Mouse (Mus musculus) forebrain, embryonic 12.5 days (tissue): ENCODE results near the gene Crtc1. TPM values are rescaled to one million over a fixed set of nuclear protein-coding genes. Genes with fewer than 3 reads are reported as not detected.

Experiments
- ATAC-seq: fragments of 200-750 bp; cut with Nextera tagmentation; 2 replicates; pipeline ENCODE4 v1.8.0; 2017; ENCODE audit warnings: moderate TSS enrichment; ENCODE audit not compliant: low FRiP score
- H3K27ac ChIP-seq: fragments of 300-500 bp; sonication (generic); 2 replicates; pipeline ENCODE4 v1.5.1; 2016; ENCODE audit warnings: mild to moderate bottlenecking
- H3K27me3 ChIP-seq: fragments of 300-500 bp; sonication (generic); 2 replicates; pipeline ENCODE4 v1.6.1; 2016; ENCODE audit warnings: mild to moderate bottlenecking
- H3K36me3 ChIP-seq: fragments of 300-500 bp; sonication (generic); replicated peaks from 2 replicates; pipeline ENCODE4 v1.6.1; 2016; ENCODE audit warnings: mild to moderate bottlenecking
- H3K4me1 ChIP-seq: fragments of 300-500 bp; sonication (generic); 2 replicates; pipeline ENCODE4 v1.6.1; 2016
- H3K4me2 ChIP-seq: fragments of 300-500 bp; sonication (generic); 2 replicates; pipeline ENCODE4 v1.6.1; 2016; ENCODE audit warnings: mild to moderate bottlenecking, moderate library complexity
- H3K4me3 ChIP-seq: fragments of 300-500 bp; sonication (generic); replicated peaks from 2 replicates; pipeline ENCODE4 v1.5.1; 2016; ENCODE audit warnings: mild to moderate bottlenecking
- H3K9ac ChIP-seq: fragments of 300-500 bp; sonication (generic); 2 replicates; pipeline ENCODE4 v1.6.1; 2016; ENCODE audit warnings: mild to moderate bottlenecking
- H3K9me3 ChIP-seq: fragments of 300-500 bp; sonication (generic); 2 replicates; pipeline ENCODE4 v1.6.1; 2016
- WGBS: fragments of 180-500 bp; shearing (Covaris S2); methylation state at CpG from one replicate; pipeline ENCODE4 v1.1.7; 2016; 5-methylcytosine and 5-hydroxymethylcytosine counted together
- polyA plus RNA-seq: library from polyadenylated mRNA; unstranded; fragments of >200 nt; fragmentation: Nextera tagmentation; extraction: Ambion mirVana; gene quantifications from 2 replicates; pipeline ENCODE4 v1.2.1, GENCODE M21; 2016

Gene Crtc1
- polyA plus RNA-seq, 1 experiment from 2014 or later, result 18.3 TPM

DNA sequence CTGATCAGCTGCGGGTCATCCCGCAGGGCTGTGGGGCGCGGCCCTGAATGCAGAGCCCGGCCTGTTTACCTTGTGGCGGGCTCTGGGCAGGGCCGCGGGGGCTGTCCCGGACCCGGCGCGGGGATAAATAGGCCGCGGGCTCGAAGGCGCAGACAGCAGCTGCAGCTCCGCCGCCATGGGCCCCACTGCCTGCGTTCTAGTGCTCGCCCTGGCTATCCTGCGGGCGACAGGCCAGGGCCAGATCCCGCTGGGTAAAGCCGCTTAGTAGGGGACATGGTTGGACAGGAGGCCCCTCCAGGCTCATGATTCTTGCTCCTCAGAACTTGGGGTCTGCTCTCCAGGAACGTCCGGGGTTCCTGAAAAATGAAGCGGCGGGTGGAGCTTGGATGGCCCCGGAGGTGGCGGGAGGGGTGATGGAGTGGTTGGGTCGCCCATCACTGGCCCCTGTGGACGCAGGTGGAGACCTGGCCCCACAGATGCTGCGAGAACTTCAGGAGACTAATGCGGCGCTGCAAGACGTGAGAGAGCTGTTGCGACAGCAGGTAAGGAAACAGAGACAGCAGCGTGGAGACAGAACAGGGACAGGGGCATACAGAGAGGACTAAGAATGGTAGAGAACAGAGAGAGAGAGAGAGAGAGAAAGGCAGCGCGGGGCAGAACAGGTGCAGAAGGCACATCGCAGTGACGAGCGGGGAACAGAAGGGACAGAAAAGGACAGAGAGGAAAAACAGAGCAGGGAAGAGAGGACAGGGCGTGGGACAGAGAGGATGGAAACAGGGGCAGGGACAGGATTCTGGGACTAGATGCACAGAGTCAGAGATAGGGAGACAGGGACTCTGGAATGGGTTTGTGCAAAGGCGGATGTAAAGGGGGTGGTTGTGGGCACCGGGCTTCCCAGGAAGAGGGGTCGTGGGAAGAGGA is 65.7 kb downstream of the Crtc1 start, which contains the start of gene Comp:
Gene Comp (plus strand): TSS at position 162 of the 921 bp plus-strand sequence.
- H3K36me3 ChIP-seq, result no peaks in the 10 kb centered on the region
- 2% methylated on average over 47 of the region's 47 CpGs for WGBS
- peak within 1 kb of the TSS; percentile 43 for H3K9ac ChIP-seq
- 0 out of 2 replicates have a peak, but pooled peaks have one; percentile 4 for ATAC-seq
- H3K27me3 ChIP-seq, result peaks cover 88% of the 10 kb centered on the region
- H3K4me2 ChIP-seq, result peak within 1 kb of the TSS; percentile 50
- peaks cover 25% of the 10 kb centered on the region for H3K4me1 ChIP-seq
- H3K4me3 ChIP-seq, result peak within 1 kb of the TSS; percentile 37
- no peaks in the 10 kb centered on the region for H3K9me3 ChIP-seq
- no peak within 1 kb of the TSS for H3K27ac ChIP-seq

DNA sequence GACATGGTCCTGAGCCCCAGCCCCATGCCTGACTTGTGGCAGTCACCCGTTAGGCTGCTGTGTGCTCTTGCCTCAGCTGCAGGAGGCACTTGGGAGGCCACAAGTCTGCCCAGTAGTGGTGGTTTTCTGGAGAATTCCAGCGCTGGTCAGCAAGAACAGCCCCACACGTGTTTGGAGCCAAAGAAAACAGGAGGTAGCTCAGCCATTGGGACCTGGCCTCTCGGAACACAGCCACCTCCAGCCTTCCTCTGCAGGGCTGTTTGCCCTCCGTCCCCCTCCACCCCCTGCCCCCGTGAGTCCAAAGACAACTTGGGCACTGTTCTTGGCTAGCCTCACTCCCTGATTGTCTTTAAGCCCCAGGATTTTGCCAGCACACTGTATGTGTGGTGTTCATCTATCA is 67.4 kb downstream of the Crtc1 start:
- Histone ChIP-seq H3K9me3 (no peaks in the 10 kb centered on the region), H3K27me3 (peaks cover 71% of the 10 kb centered on the region), H3K9ac (no peak overlapping the region), H3K4me1 (peaks cover 25% of the 10 kb centered on the region), H3K27ac (no peak overlapping the region), H3K36me3 (no peaks in the 10 kb centered on the region), H3K4me2 (no peak overlapping the region), H3K4me3 (no peak overlapping the region)
- 31% methylated on average over 6 of the region's 6 CpGs for WGBS
- ATAC-seq, result no peak

DNA sequence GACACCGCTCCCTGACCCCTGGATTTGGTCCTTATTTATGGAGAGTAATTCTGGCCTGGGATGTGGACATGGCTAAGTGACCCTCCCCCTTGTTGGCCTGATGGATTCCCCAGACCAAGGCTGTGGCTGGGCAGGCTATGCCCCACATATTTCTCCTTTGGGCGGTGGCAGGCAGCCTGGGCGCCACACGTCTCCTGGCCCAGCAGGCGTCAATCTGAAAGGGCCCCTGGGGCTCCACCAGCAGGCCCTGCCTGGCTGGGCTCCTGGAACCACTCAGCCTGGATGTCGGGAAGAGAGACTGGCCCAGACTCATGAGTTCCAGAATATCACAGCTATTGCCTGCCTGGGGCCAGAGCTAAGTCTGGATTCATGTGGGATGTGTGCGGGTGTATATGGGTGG is 68.9 kb downstream of the Crtc1 start:
- peaks cover 18% of the 10 kb centered on the region for H3K4me1 ChIP-seq
- H3K4me2 ChIP-seq, result no peak overlapping the region
- no peak overlapping the region for H3K9ac ChIP-seq
- H3K36me3 ChIP-seq, result no peaks in the 10 kb centered on the region
- no peak overlapping the region for H3K27ac ChIP-seq
- no peak for ATAC-seq
- no peak overlapping the region for H3K4me3 ChIP-seq
- H3K9me3 ChIP-seq, result no peaks in the 10 kb centered on the region
- H3K27me3 ChIP-seq, result peaks cover 62% of the 10 kb centered on the region
- WGBS, result 81% methylated on average over 7 of the region's 7 CpGs

DNA sequence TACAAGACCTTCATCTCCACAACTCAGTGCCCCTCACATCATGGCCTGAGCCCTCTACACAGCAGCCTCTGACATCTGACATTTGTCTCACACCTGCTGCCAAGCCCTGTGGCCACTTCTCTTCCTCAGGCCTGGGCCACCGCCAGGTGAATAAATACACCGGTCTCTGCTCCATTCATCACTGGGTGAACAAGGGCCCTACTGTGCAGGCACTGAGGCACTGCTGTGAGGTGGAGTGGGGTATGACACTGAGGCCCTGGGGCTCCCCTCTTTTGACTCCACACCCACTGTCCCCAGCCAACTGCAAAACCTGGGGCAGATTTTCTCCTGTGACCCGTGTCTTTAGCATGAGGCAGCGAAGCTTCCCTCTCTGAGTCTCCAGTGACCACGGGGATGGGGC is 72.8 kb downstream of the Crtc1 start:
- WGBS, result 63% methylated on average over 5 of the region's 5 CpGs
- no peak for ATAC-seq

DNA sequence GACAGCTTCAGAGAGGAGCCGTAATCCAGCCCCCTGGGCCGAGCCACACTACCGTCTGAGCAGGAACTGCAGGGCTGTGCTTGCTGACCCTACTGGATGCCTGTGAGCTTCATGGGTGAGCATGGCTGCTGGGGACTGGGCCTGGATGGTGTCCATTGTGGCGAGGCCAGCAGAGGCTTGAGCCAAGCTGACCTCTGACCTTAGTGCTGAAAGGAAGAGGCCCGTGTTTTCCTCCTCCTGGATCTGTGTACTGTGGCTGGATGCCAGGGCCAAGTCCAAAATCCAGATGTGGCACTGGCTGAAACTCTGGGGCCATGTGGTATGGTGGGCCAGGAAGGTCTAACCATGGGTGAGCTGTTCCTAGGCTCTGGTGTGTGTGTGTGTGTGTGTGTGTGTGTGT is 75.3 kb downstream of the Crtc1 start:
- no peak for ATAC-seq
- H3K9ac ChIP-seq, result no peak overlapping the region
- no peak overlapping the region for H3K4me3 ChIP-seq
- no peaks in the 10 kb centered on the region for H3K36me3 ChIP-seq
- no peaks in the 10 kb centered on the region for H3K9me3 ChIP-seq
- peaks cover 7% of the 10 kb centered on the region; the same call in 1 of the 2 replicates for H3K27me3 ChIP-seq
- H3K4me1 ChIP-seq, result no peaks in the 10 kb centered on the region
- WGBS, result 35% methylated on average over 5 of the region's 5 CpGs
- H3K27ac ChIP-seq, result no peak overlapping the region
- no peak overlapping the region for H3K4me2 ChIP-seq

More for the DNA sequence above, 72.8 kb downstream of the Crtc1 start:
- Histone ChIP-seq H3K27ac (no peak overlapping the region), H3K4me1 (no peaks in the 10 kb centered on the region), H3K4me2 (no peak overlapping the region), H3K36me3 (no peaks in the 10 kb centered on the region), H3K27me3 (peaks cover 23% of the 10 kb centered on the region), H3K9me3 (no peaks in the 10 kb centered on the region), H3K9ac (no peak overlapping the region), H3K4me3 (no peak overlapping the region)

DNA sequence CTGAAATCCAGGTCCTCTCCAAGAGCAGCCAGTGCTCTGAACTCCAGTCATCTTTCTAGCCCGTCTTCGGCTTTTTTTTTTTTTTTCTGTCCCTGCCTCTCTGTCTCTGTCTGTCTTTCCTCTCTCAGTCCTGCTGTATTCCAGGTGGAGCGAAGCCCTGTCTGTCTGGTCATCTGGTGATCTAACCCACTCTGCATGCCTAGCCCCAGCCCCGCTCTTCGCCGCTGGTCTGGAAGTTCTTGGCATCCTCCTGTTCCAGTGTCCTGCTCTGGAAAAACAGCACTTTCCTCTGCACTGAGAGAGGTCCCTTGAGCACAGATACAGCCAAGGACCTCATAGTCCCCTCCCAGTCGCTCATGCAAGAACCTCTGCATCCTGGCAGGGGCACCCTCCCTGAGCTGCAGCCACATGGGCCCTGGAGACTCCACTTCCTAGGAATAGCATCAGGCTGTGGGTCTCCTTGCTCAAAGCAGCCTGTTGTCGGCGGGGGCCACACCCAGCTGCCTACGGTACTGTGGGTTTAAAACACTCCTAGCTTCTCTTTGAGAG is 77.8 kb downstream of the Crtc1 start:
- no peak for ATAC-seq
- Histone ChIP-seq H3K4me1 (no peaks in the 10 kb centered on the region), H3K9me3 (no peaks in the 10 kb centered on the region), H3K36me3 (no peaks in the 10 kb centered on the region), H3K9ac (no peak overlapping the region), H3K27me3 (peaks cover 17% of the 10 kb centered on the region; the same call in 1 of the 2 replicates), H3K4me3 (no peak overlapping the region), H3K27ac (no peak overlapping the region), H3K4me2 (no peak overlapping the region)
- WGBS, result 78% methylated on average over 10 of the region's 10 CpGs

DNA sequence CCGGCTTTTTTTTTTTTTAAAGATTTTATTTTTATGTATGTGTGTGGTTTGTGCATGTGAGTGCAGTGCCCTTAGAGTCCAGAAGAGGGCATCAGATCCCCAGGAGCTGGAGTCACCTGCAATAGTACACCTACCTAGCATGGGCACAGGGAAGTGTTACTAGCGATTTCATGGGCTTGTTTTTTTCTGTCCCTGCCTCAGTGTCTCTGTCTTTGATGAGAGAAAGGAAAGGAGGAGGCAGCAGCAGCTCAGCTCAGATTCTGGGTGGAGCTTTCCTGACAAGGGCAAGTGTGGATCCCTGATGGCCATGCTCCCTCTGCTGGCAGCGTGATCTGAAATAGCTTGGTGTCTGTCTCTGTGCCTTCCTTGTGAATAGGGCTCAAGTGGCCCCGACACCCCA is 78.6 kb downstream of the Crtc1 start:
- WGBS, result 50% methylated on average over 4 of the region's 4 CpGs
- no peaks in the 10 kb centered on the region for H3K36me3 ChIP-seq
- H3K4me2 ChIP-seq, result no peak overlapping the region
- H3K9ac ChIP-seq, result no peak overlapping the region
- ATAC-seq, result no peak
- H3K4me3 ChIP-seq, result no peak overlapping the region
- H3K27ac ChIP-seq, result no peak overlapping the region
- no peaks in the 10 kb centered on the region for H3K4me1 ChIP-seq
- no peaks in the 10 kb centered on the region for H3K9me3 ChIP-seq
- H3K27me3 ChIP-seq, result peaks cover 13% of the 10 kb centered on the region; the same call in 1 of the 2 replicates

DNA sequence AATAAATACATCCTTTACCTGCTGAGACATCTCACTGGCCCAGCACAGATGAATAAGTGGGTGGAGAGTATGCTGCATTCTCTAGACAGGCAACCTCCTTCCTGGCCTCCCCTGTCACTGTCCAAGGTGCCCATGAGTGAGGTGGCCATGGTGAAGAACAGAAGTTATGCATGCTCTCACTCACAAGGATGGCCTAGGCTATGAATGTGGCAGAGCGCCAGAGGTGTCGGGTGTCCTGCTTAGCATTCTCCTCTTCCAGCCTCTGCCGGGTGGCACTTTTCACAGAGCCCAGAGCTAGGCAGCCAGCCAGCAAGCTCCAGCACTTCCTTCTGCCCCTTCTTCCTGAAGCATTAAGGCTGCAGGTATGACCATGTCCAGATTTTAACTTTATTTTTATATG is 80.0 kb downstream of the Crtc1 start:
- no peak overlapping the region for H3K9ac ChIP-seq
- ATAC-seq, result no peak
- no peaks in the 10 kb centered on the region for H3K36me3 ChIP-seq
- no peak overlapping the region for H3K27ac ChIP-seq
- WGBS, result 45% methylated on average over 3 of the region's 3 CpGs
- H3K4me1 ChIP-seq, result no peaks in the 10 kb centered on the region
- H3K4me3 ChIP-seq, result no peak overlapping the region
- H3K27me3 ChIP-seq, result peaks cover 13% of the 10 kb centered on the region; the same call in 1 of the 2 replicates
- no peaks in the 10 kb centered on the region for H3K9me3 ChIP-seq
- no peak overlapping the region for H3K4me2 ChIP-seq

DNA sequence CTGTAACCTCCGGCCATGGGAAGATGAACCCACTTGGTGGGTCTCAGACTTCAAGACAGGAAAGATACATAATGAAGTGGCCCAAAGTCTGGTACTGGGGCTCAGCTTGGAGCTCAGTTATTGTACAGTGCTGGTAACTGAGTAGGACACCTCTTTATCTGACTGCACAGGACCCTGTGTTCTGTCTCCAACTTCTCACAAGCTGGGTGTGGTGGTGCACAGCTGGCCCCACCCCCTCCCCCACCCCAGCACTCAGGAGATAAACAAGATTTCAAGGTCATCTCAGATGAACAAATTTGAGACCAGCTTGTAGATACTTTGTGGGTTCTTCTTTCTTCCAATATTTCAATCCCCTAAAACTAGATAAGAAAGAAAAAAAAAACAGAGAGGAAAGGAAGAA is 83.3 kb downstream of the Crtc1 start:
- no peaks in the 10 kb centered on the region for H3K9me3 ChIP-seq
- no peak overlapping the region for H3K4me3 ChIP-seq
- no peak for ATAC-seq
- WGBS, result 89% methylated on average over 1 of the region's 1 CpGs
- 0 out of 2 replicates have a peak, but pooled peaks cover 3% of the 10 kb centered on the region for H3K36me3 ChIP-seq
- no peak overlapping the region for H3K27ac ChIP-seq
- H3K27me3 ChIP-seq, result peaks cover 13% of the 10 kb centered on the region; the same call in 1 of the 2 replicates
- peaks cover 19% of the 10 kb centered on the region for H3K4me1 ChIP-seq
- H3K4me2 ChIP-seq, result no peak overlapping the region
- H3K9ac ChIP-seq, result no peak overlapping the region

DNA sequence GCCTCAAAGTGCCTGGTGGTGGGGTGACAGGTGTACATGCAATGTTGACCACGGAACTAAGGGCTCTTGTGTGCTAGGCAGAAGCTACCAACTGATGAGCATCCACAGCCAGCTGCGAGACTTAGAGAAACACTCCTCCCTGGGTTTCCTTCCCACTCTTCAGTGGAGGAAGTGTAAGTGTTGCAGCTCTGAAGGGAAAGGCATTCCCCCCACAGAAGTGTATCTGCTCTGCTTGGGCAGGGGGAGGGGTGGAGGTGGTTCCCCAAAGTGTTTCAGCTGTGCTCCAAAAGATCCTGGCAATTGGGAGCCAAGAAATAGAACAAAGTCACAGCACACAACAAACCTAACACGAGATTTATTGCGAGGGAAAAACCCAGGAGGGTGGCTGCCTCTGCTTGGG is 85.4 kb downstream of the Crtc1 start:
- Histone ChIP-seq H3K36me3 (peaks cover 8% of the 10 kb centered on the region), H3K4me3 (peak overlapping the region; percentile 100), H3K27me3 (peaks cover 12% of the 10 kb centered on the region; the same call in 1 of the 2 replicates), H3K9ac (peak overlapping the region; percentile 61; the same call in 1 of the 2 replicates), H3K4me1 (peaks cover 39% of the 10 kb centered on the region), H3K4me2 (peak overlapping the region; percentile 99), H3K9me3 (no peaks in the 10 kb centered on the region), H3K27ac (peak overlapping the region; percentile 84)
- peak; percentile 14 for ATAC-seq
- WGBS, result 78% methylated on average over 4 of the region's 4 CpGs

DNA sequence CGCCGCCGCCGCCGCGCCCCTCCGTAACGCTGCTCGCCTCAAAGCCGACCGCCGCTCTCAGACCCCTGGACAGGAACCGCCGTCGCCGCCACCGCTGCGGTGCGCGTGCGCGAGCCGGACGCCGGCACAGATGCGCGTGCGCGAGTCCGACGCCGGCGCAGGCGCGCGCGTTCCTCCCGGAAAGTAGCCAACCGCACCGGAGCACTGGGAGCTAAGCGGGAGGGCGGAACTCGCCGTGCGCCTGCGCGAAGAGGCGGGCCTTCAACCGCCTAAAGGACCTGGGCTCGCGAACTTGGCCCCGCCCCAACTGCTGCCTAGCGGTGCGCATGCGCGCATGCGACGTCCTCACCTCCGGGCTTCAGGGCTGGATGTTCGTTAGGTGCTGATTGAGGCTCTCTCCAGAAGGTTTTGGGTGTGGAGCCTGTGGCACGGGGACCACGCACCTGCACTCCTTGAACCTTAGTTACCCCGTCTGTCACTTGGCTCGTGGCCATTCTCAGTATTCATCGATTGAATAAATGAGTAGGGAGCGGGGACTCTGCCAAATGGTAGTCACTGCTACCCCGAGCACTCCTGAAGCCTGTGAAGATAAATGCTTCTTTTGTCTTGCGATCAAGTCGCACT is 86.1 kb downstream of the Crtc1 start, which contains the start of gene Upf1:
Gene Upf1 (minus strand): TSS at position 85 of the 624 bp plus-strand sequence.
- ATAC-seq, result peak; percentile 91
- no peaks in the 10 kb centered on the region for H3K9me3 ChIP-seq
- H3K9ac ChIP-seq, result peak within 1 kb of the TSS; percentile 99
- peak within 1 kb of the TSS; percentile 100 for H3K4me3 ChIP-seq
- H3K27me3 ChIP-seq, result peaks cover 5% of the 10 kb centered on the region; the same call in 1 of the 2 replicates
- peaks cover 15% of the 10 kb centered on the region for H3K36me3 ChIP-seq
- WGBS, result under 1% methylated on average over 68 of the region's 69 CpGs
- H3K27ac ChIP-seq, result peak within 1 kb of the TSS; percentile 86
- peaks cover 46% of the 10 kb centered on the region for H3K4me1 ChIP-seq
- peak within 1 kb of the TSS; percentile 99 for H3K4me2 ChIP-seq

DNA sequence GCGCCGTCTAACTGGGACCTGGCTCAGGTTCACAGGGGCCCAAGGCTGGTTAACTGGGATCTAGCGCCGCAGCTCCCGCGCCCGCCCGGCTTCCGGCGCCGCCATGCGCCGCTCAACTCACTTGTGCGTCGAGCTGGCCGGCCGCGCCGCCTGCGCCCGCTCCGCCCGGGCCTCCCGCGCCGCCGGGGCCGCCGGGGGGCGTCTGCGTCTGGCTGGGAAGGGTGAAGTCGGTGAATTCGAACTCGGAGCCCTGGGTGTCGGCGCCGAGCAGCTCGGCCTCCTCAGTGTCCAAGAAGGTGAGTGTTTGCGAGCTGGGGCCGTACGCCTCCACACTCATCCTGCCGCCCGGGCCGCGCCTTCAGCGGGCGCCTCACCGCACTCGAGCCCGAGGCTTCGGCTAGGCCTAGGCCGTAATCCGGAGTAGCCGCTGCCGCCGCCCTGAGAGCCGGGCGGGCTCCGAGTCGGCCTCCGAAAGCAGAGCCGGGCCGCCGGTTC is 86.7 kb downstream of the Crtc1 start:
- Histone ChIP-seq H3K27ac (peak overlapping the region; percentile 86), H3K4me1 (peaks cover 46% of the 10 kb centered on the region)
- WGBS, result under 1% methylated on average over 52 of the region's 64 CpGs

More for the DNA sequence above, 86.7 kb downstream of the Crtc1 start:
- Histone ChIP-seq H3K27me3 (no peaks in the 10 kb centered on the region), H3K9me3 (no peaks in the 10 kb centered on the region), H3K4me3 (peak overlapping the region; percentile 100), H3K9ac (peak overlapping the region; percentile 99), H3K4me2 (peak overlapping the region; percentile 99), H3K36me3 (peaks cover 21% of the 10 kb centered on the region)
- ATAC-seq, result peak; percentile 55
